Mouse (Mus musculus) testis, adult 2 months (tissue): ENCODE data around the gene Map1b.

Experiments used
- CTCF ChIP-seq: fragments of 200-500 bp; IDR thresholded peaks from 2 replicates; pipeline ENCODE4 v1.5.1; 2012; ENCODE audit warnings: low read depth, mild to moderate bottlenecking, inconsistent platforms, low read length, moderate library complexity; ENCODE audit not compliant: control insufficient read depth, insufficient read depth, insufficient replicate concordance
- POLR2A ChIP-seq: fragments of 200-500 bp; IDR thresholded peaks from 2 replicates; pipeline ENCODE4 v1.6.1; 2012; ENCODE audit warnings: low read depth, mild to moderate bottlenecking, inconsistent platforms, low read length, moderate library complexity; ENCODE audit not compliant: control insufficient read depth

DNA sequence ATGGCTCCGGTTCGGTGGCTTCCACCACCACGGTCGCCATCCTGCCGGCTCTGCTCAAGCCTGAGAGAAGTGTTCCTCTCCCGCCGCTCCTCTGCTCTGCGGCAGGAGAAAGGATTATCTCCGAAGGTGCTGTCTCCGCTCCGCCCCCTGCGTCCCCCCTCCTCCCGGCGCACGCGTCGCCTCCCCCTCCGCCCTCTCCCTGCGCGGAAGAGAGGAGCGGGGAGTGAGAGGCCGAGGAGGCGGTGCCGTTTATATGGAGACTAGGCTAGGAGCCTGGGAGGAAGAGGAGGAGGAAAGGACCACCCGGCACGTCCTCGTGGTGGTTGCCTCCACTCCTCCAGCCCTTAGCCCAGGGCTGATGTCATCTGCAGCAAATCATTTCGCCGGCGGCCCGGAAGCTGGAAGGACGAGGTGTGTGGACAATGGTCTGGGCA is at the start of gene Map1b:
- TF ChIP-seq POLR2A (peak; percentile 52), CTCF (no peak)
